Mouse (Mus musculus): ENCODE data around the gene Mical3. TPM values are rescaled to one million over a fixed set of nuclear protein-coding genes. Genes with fewer than 3 reads are reported as not detected.

Gene Mical3
- polyA plus RNA-seq, 1 experiment from 2014 or later = 11.8 TPM

GRCm38 (mm10) chr6:121099831-121100230 is 31.0 kb downstream of the Mical3 start:
- H3K9me3 ChIP-seq (ENCODE audit: control insufficient read depth, low read length) = no peaks in the 10 kb centered on the region
- H3K4me2 ChIP-seq = no peak overlapping the region
- H3K27me3 ChIP-seq (ENCODE audit: control insufficient read depth, insufficient read depth, low read length) = no peaks in the 10 kb centered on the region
- H3K4me1 ChIP-seq (ENCODE audit: control insufficient read depth, insufficient read depth, low read length) = no peaks in the 10 kb centered on the region; the same call in 1 of the 2 replicates
- no peak overlapping the region for H3K9ac ChIP-seq (ENCODE audit: low read length)
- ATAC-seq (ENCODE audit: low FRiP score) (no peak), DNase-seq (ENCODE audit: low spot score, missing footprints) (no peak)
- no peaks in the 10 kb centered on the region for H3K36me3 ChIP-seq (ENCODE audit: control insufficient read depth, insufficient read depth, low read length)
- no peak overlapping the region for H3K4me3 ChIP-seq (ENCODE audit: low read depth, low read length)
- 87% methylated on average over 7 of the region's 7 CpGs for WGBS
- no peak overlapping the region for H3K27ac ChIP-seq (ENCODE audit: low read depth, low read length)

- Histone ChIP-seq H3K36me3 (ENCODE audit: control insufficient read depth, insufficient read depth, low read length) (no peaks in the 10 kb centered on the region), H3K9ac (ENCODE audit: low read length) (no peak overlapping the region), H3K4me1 (ENCODE audit: control insufficient read depth, insufficient read depth, low read length) (no peaks in the 10 kb centered on the region; the same call in 1 of the 2 replicates), H3K27me3 (ENCODE audit: control insufficient read depth, insufficient read depth, low read length) (no peaks in the 10 kb centered on the region), H3K9me3 (ENCODE audit: control insufficient read depth, low read length) (no peaks in the 10 kb centered on the region), H3K4me3 (ENCODE audit: low read depth, low read length) (no peak overlapping the region), H3K27ac (ENCODE audit: low read depth, low read length) (no peak overlapping the region), H3K4me2 (no peak overlapping the region)
- no peak for DNase-seq (ENCODE audit: low spot score, missing footprints)
- no peak for ATAC-seq (ENCODE audit: low FRiP score)
- WGBS = 93% methylated on average over 4 of the region's 4 CpGs
Measured at GRCm38 (mm10) chr6:121099228-121099608, 31.6 kb downstream of the Mical3 start.

GRCm38 (mm10) chr6:121098511-121099227 is 32.1 kb downstream of the Mical3 start:
- no peak for ATAC-seq (ENCODE audit: low FRiP score)
- H3K4me2 ChIP-seq = no peak overlapping the region
- H3K4me1 ChIP-seq (ENCODE audit: control insufficient read depth, insufficient read depth, low read length) = no peaks in the 10 kb centered on the region; the same call in 1 of the 2 replicates
- H3K9ac ChIP-seq (ENCODE audit: low read length) = no peak overlapping the region
- no peak for DNase-seq (ENCODE audit: low spot score, missing footprints)
- no peak overlapping the region for H3K27ac ChIP-seq (ENCODE audit: low read depth, low read length)
- H3K27me3 ChIP-seq (ENCODE audit: control insufficient read depth, insufficient read depth, low read length) = no peaks in the 10 kb centered on the region
- 83% methylated on average over 9 of the region's 9 CpGs for WGBS
- no peaks in the 10 kb centered on the region for H3K36me3 ChIP-seq (ENCODE audit: control insufficient read depth, insufficient read depth, low read length)
- H3K4me3 ChIP-seq (ENCODE audit: low read depth, low read length) = no peak overlapping the region
- no peaks in the 10 kb centered on the region for H3K9me3 ChIP-seq (ENCODE audit: control insufficient read depth, low read length)

GRCm38 (mm10) chr6:121098109-121098508 is 32.7 kb downstream of the Mical3 start:
- no peaks in the 10 kb centered on the region for H3K9me3 ChIP-seq (ENCODE audit: control insufficient read depth, low read length)
- no peaks in the 10 kb centered on the region for H3K36me3 ChIP-seq (ENCODE audit: control insufficient read depth, insufficient read depth, low read length)
- WGBS = 83% methylated on average over 9 of the region's 9 CpGs
- no peaks in the 10 kb centered on the region; the same call in 1 of the 2 replicates for H3K4me1 ChIP-seq (ENCODE audit: control insufficient read depth, insufficient read depth, low read length)
- no peak overlapping the region for H3K9ac ChIP-seq (ENCODE audit: low read length)
- H3K27me3 ChIP-seq (ENCODE audit: control insufficient read depth, insufficient read depth, low read length) = no peaks in the 10 kb centered on the region
- H3K4me3 ChIP-seq (ENCODE audit: low read depth, low read length) = no peak overlapping the region
- no peak overlapping the region for H3K27ac ChIP-seq (ENCODE audit: low read depth, low read length)
- ATAC-seq (ENCODE audit: low FRiP score) (no peak), DNase-seq (ENCODE audit: low spot score, missing footprints) (no peak)
- no peak overlapping the region for H3K4me2 ChIP-seq

- no peaks in the 10 kb centered on the region for H3K27me3 ChIP-seq (ENCODE audit: control insufficient read depth, insufficient read depth, low read length)
- no peak overlapping the region for H3K27ac ChIP-seq (ENCODE audit: low read depth, low read length)
- no peak overlapping the region for H3K4me3 ChIP-seq (ENCODE audit: low read depth, low read length)
- no peaks in the 10 kb centered on the region; the same call in 1 of the 2 replicates for H3K4me1 ChIP-seq (ENCODE audit: control insufficient read depth, insufficient read depth, low read length)
- H3K9ac ChIP-seq (ENCODE audit: low read length) = no peak overlapping the region
- H3K4me2 ChIP-seq = no peak overlapping the region
- no peaks in the 10 kb centered on the region for H3K36me3 ChIP-seq (ENCODE audit: control insufficient read depth, insufficient read depth, low read length)
- no peak for DNase-seq (ENCODE audit: low spot score, missing footprints)
- ATAC-seq (ENCODE audit: low FRiP score) = no peak
- WGBS = 92% methylated on average over 8 of the region's 8 CpGs
- no peaks in the 10 kb centered on the region for H3K9me3 ChIP-seq (ENCODE audit: control insufficient read depth, low read length)
Measured at GRCm38 (mm10) chr6:121096862-121097261, 33.9 kb downstream of the Mical3 start.

- no peaks in the 10 kb centered on the region for H3K27me3 ChIP-seq (ENCODE audit: control insufficient read depth, insufficient read depth, low read length)
- ATAC-seq (ENCODE audit: low FRiP score) (no peak), DNase-seq (ENCODE audit: low spot score, missing footprints) (no peak)
- no peak overlapping the region for H3K9ac ChIP-seq (ENCODE audit: low read length)
- 90% methylated on average over 8 of the region's 8 CpGs for WGBS
- no peak overlapping the region for H3K27ac ChIP-seq (ENCODE audit: low read depth, low read length)
- H3K4me3 ChIP-seq (ENCODE audit: low read depth, low read length) = no peak overlapping the region
- H3K4me1 ChIP-seq (ENCODE audit: control insufficient read depth, insufficient read depth, low read length) = no peaks in the 10 kb centered on the region; the same call in 1 of the 2 replicates
- H3K36me3 ChIP-seq (ENCODE audit: control insufficient read depth, insufficient read depth, low read length) = no peaks in the 10 kb centered on the region
- H3K4me2 ChIP-seq = no peak overlapping the region
- no peaks in the 10 kb centered on the region for H3K9me3 ChIP-seq (ENCODE audit: control insufficient read depth, low read length)
Measured at GRCm38 (mm10) chr6:121096390-121096789, 34.4 kb downstream of the Mical3 start.

GRCm38 (mm10) chr6:121093662-121094408 is 37.0 kb downstream of the Mical3 start:
- H3K9ac ChIP-seq (ENCODE audit: low read length) = no peak overlapping the region
- no peaks in the 10 kb centered on the region; the same call in 1 of the 2 replicates for H3K9me3 ChIP-seq (ENCODE audit: control insufficient read depth, low read length)
- no peaks in the 10 kb centered on the region for H3K36me3 ChIP-seq (ENCODE audit: control insufficient read depth, insufficient read depth, low read length)
- H3K4me3 ChIP-seq (ENCODE audit: low read depth, low read length) = no peak overlapping the region
- no peak for DNase-seq (ENCODE audit: low spot score, missing footprints)
- no peak overlapping the region for H3K27ac ChIP-seq (ENCODE audit: low read depth, low read length)
- no peaks in the 10 kb centered on the region; the same call in 1 of the 2 replicates for H3K4me1 ChIP-seq (ENCODE audit: control insufficient read depth, insufficient read depth, low read length)
- ATAC-seq (ENCODE audit: low FRiP score) = no peak
- H3K27me3 ChIP-seq (ENCODE audit: control insufficient read depth, insufficient read depth, low read length) = no peaks in the 10 kb centered on the region
- no peak overlapping the region for H3K4me2 ChIP-seq
- WGBS = 94% methylated on average over 8 of the region's 8 CpGs

- Histone ChIP-seq H3K9ac (ENCODE audit: low read length) (no peak overlapping the region), H3K4me3 (ENCODE audit: low read depth, low read length) (no peak overlapping the region), H3K4me2 (no peak overlapping the region), H3K27me3 (ENCODE audit: control insufficient read depth, insufficient read depth, low read length) (no peaks in the 10 kb centered on the region), H3K9me3 (ENCODE audit: control insufficient read depth, low read length) (no peaks in the 10 kb centered on the region; the same call in 1 of the 2 replicates), H3K36me3 (ENCODE audit: control insufficient read depth, insufficient read depth, low read length) (no peaks in the 10 kb centered on the region), H3K4me1 (ENCODE audit: control insufficient read depth, insufficient read depth, low read length) (peaks cover 3% of the 10 kb centered on the region; the same call in 1 of the 2 replicates), H3K27ac (ENCODE audit: low read depth, low read length) (no peak overlapping the region)
- DNase-seq (ENCODE audit: low spot score, missing footprints) = no peak
- WGBS = 97% methylated on average over 11 of the region's 11 CpGs
- no peak for ATAC-seq (ENCODE audit: low FRiP score)
Measured at GRCm38 (mm10) chr6:121090786-121091185, 40.0 kb downstream of the Mical3 start.

Measured in midbrain, embryonic 11.5 days (tissue).